Mouse (Mus musculus) cortical plate, adult 2 months (tissue): ENCODE data around the gene AA986860.

ENCODE experiments used
- CTCF ChIP-seq: fragments of 200-500 bp; IDR thresholded peaks from 2 replicates; pipeline ENCODE4 v1.5.1; 2011; ENCODE audit warnings: mild to moderate bottlenecking, control low read depth, low read length; ENCODE audit not compliant: insufficient read depth; ENCODE audit errors: extremely low read depth
- POLR2A ChIP-seq: fragments of 200-500 bp; IDR thresholded peaks from 2 replicates; pipeline ENCODE4 v1.6.1; 2011; ENCODE audit warnings: mild to moderate bottlenecking, low read length, control low read depth; ENCODE audit not compliant: insufficient read depth; ENCODE audit errors: extremely low read depth

DNA sequence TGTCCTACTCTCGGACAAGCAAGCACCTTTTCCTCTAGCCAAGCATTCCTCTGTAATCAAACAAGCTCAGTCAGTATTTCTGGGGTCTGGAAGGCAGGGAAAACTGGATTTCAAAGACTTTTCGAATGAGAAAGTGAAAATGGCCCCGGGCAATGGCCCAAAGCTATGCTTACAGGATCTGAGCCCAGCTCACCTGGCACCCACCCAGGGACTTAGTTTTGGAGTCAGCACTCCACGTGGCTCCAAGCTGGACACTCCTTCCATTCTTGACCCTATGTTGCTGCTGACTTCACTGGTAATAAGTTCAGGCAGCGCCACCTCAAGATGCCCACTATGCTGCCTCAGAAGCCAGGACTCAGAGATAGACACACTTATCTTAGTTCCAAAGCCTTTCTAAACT is 35.3 kb downstream of the AA986860 start:
- TF ChIP-seq CTCF, result no peak
- TF ChIP-seq POLR2A, result no peak
